Comparison of ENCODE assay signal across 25 mouse cellular contexts in genomic region chr6:48860851-48861250, GRCm38 (mm10). TPM values are rescaled to one million over a fixed set of nuclear protein-coding genes. Genes with fewer than 3 reads are reported as not detected.
A peak's percentile ranks its signal among the peaks of the same experiment; 100 is the strongest.
DNase-seq lines count a peak whose midpoint lies in the region; ATAC-seq and TF ChIP-seq lines count a peak whose summit lies in the region.
"Had no signal": no experiment of that assay in that cellular context is flagged by ENCODE, and none has a peak within 500 bp of the region (broad histone marks: within the 10 kb centered on the region; RNA-seq: fewer than 3 reads in every experiment).

No protein-coding gene starts in this region.

- H3K27ac ChIP-seq in heart, embryonic 12.5 days (ENCODE audit: poor library complexity, severe bottlenecking), result no peak overlapping the region
- peak overlapping the region; percentile 64; the same call in 1 of the 2 replicates for H3K27ac ChIP-seq in kidney, postnatal 0 days
- 0 out of 2 replicates have a peak overlapping the region, but pooled peaks have one; percentile 69 for H3K27ac ChIP-seq in midbrain, embryonic 10.5 days (replicated peaks)
- H3K27ac ChIP-seq in midbrain, embryonic 15.5 days, result no peak overlapping the region
- H3K27ac ChIP-seq in small intestine, adult 2 months (ENCODE audit: insufficient read depth, low read depth, low read length), result peak overlapping the region; percentile 30; the same call in 1 of the 2 replicates
- H3K27ac ChIP-seq: embryonic facial prominence, embryonic 13.5 days; forebrain, embryonic 10.5 days; forebrain, embryonic 15.5 days; hindbrain, embryonic 14.5 days; limb, embryonic 12.5 days; liver, embryonic 12.5 days; neural tube, embryonic 15.5 days; stomach, embryonic 15.5 days had no signal

- H3K9me3 ChIP-seq in heart, embryonic 12.5 days (replicated peaks), result no peaks in the 10 kb centered on the region
- no peaks in the 10 kb centered on the region for H3K9me3 ChIP-seq in kidney, postnatal 0 days (replicated peaks; ENCODE audit: low read length)
- no peaks in the 10 kb centered on the region for H3K9me3 ChIP-seq in midbrain, embryonic 10.5 days (replicated peaks)
- H3K9me3 ChIP-seq in midbrain, embryonic 15.5 days, result no peaks in the 10 kb centered on the region
- H3K9me3 ChIP-seq: embryonic facial prominence, embryonic 13.5 days; forebrain, embryonic 10.5 days; forebrain, embryonic 15.5 days; limb, embryonic 12.5 days; liver, embryonic 12.5 days; neural tube, embryonic 15.5 days; stomach, embryonic 15.5 days had no signal

- H3K4me3 ChIP-seq in heart, embryonic 12.5 days, result no peak overlapping the region
- no peak overlapping the region for H3K4me3 ChIP-seq in kidney, postnatal 0 days (replicated peaks; ENCODE audit: low read depth, low read length)
- H3K4me3 ChIP-seq in midbrain, embryonic 10.5 days, result no peak overlapping the region
- H3K4me3 ChIP-seq in midbrain, embryonic 15.5 days, result no peak overlapping the region
- H3K4me3 ChIP-seq in small intestine, adult 2 months (ENCODE audit: low read depth, low read length), result no peak overlapping the region
- H3K4me3 ChIP-seq: forebrain, embryonic 15.5 days; neural tube, embryonic 15.5 days had no signal

- TF ChIP-seq POLR2A in small intestine, adult 2 months (IDR thresholded peaks at IDR 0.05; ENCODE audit: low read depth, low read length), result no peak

- peaks cover 7% of the 10 kb centered on the region; the same call in 1 of the 2 replicates for H3K4me1 ChIP-seq in heart, embryonic 12.5 days (replicated peaks)
- peaks cover 9% of the 10 kb centered on the region; the same call in 1 of the 2 replicates for H3K4me1 ChIP-seq in kidney, postnatal 0 days (replicated peaks; ENCODE audit: insufficient read depth, low read length)
- peaks cover 23% of the 10 kb centered on the region for H3K4me1 ChIP-seq in midbrain, embryonic 10.5 days
- 0 out of 2 replicates have a peak, but pooled peaks cover under 1% of the 10 kb centered on the region for H3K4me1 ChIP-seq in midbrain, embryonic 15.5 days
- peaks cover 18% of the 10 kb centered on the region for H3K4me1 ChIP-seq in small intestine, adult 2 months (ENCODE audit: control insufficient read depth, insufficient read depth, insufficient read length, low read length)
- H3K4me1 ChIP-seq: forebrain, embryonic 15.5 days; liver, embryonic 12.5 days; neural tube, embryonic 15.5 days had no signal

- ATAC-seq in heart, embryonic 12.5 days (ENCODE audit: insufficient number of reproducible peaks, low FRiP score), result no peak
- ATAC-seq in kidney, postnatal 0 days (replicated peaks; ENCODE audit: low FRiP score, low read depth), result no peak
- ATAC-seq in midbrain, embryonic 15.5 days (replicated peaks), result no peak

- 81% methylated on average over 1 of the region's 1 CpGs for WGBS in heart, embryonic 12.5 days
- WGBS in kidney, postnatal 0 days, result 80% methylated on average over 1 of the region's 1 CpGs
- 92% methylated on average over 1 of the region's 1 CpGs for WGBS in midbrain, embryonic 10.5 days
- 87% methylated on average over 1 of the region's 1 CpGs for whole genome bisulfite sequencing in midbrain, embryonic 15.5 days
- WGBS in small intestine, adult 2 months, result 97% methylated on average over 1 of the region's 1 CpGs

- intact Hi-C loops in heart, postnatal 25 days (cut with DNase I), result no loop called here

- H3K27me3 ChIP-seq in heart, embryonic 12.5 days (replicated peaks), result no peaks in the 10 kb centered on the region
- no peaks in the 10 kb centered on the region for H3K27me3 ChIP-seq in kidney, postnatal 0 days (ENCODE audit: insufficient read depth, low read length)
- peaks cover 9% of the 10 kb centered on the region; the same call in 1 of the 2 replicates for H3K27me3 ChIP-seq in midbrain, embryonic 10.5 days (ENCODE audit: low read depth, poor library complexity, severe bottlenecking)
- no peaks in the 10 kb centered on the region for H3K27me3 ChIP-seq in midbrain, embryonic 15.5 days (replicated peaks)
- H3K27me3 ChIP-seq in small intestine, adult 2 months (ENCODE audit: control insufficient read depth, insufficient read depth, low read length), result no peaks in the 10 kb centered on the region
- H3K27me3 ChIP-seq: embryonic facial prominence, embryonic 13.5 days; limb, embryonic 12.5 days; liver, embryonic 12.5 days; Patski; stomach, embryonic 15.5 days had no signal

- TF ChIP-seq CTCF in kidney, postnatal 0 days (IDR thresholded peaks at IDR 0.05; ENCODE audit: low read depth), result no peak
- no peak for TF ChIP-seq CTCF in small intestine, adult 2 months (IDR thresholded peaks at IDR 0.05; ENCODE audit: extremely low read depth, insufficient read length, insufficient replicate concordance, low read depth, low read length)

- no peak overlapping the region for H3K9ac ChIP-seq in heart, embryonic 12.5 days
- H3K9ac ChIP-seq in kidney, postnatal 0 days (ENCODE audit: low read depth, low read length), result no peak overlapping the region
- no peak overlapping the region for H3K9ac ChIP-seq in midbrain, embryonic 15.5 days
- H3K9ac ChIP-seq: forebrain, embryonic 15.5 days; hindbrain, embryonic 14.5 days; limb, embryonic 12.5 days; liver, embryonic 12.5 days; neural tube, embryonic 15.5 days; stomach, embryonic 15.5 days had no signal

- H3K4me2 ChIP-seq in heart, embryonic 12.5 days, result peak overlapping the region; percentile 68
- H3K4me2 ChIP-seq in kidney, postnatal 0 days (ENCODE audit: low read length), result no peak overlapping the region
- no peak overlapping the region for H3K4me2 ChIP-seq in midbrain, embryonic 15.5 days

- no peaks in the 10 kb centered on the region for H3K36me3 ChIP-seq in heart, embryonic 12.5 days
- no peaks in the 10 kb centered on the region for H3K36me3 ChIP-seq in kidney, postnatal 0 days (ENCODE audit: insufficient read depth, low read length)
- no peaks in the 10 kb centered on the region for H3K36me3 ChIP-seq in midbrain, embryonic 10.5 days
- no peaks in the 10 kb centered on the region for H3K36me3 ChIP-seq in midbrain, embryonic 15.5 days (replicated peaks)
- no peaks in the 10 kb centered on the region for H3K36me3 ChIP-seq in small intestine, adult 2 months (ENCODE audit: control insufficient read depth, insufficient read depth, low read length)
- H3K36me3 ChIP-seq: embryonic facial prominence, embryonic 13.5 days; forebrain, embryonic 10.5 days; forebrain, embryonic 15.5 days; limb, embryonic 12.5 days; liver, embryonic 12.5 days; neural tube, embryonic 15.5 days; stomach, embryonic 15.5 days had no signal

- DNase-seq in heart, postnatal 25 days (ENCODE audit: low spot score), result no peak
- DNase-seq in kidney, postnatal 0 days (ENCODE audit: low spot score), result no peak
- DNase-seq in kidney, postnatal 14 days, result no peak
- DNase-seq in midbrain, embryonic 10.5 days (ENCODE audit: low spot score), result no peak
- DNase-seq: gastrocnemius, postnatal 25 days had no signal

RNA-seq across cellular contexts. Expression of gene Aoc1, which starts 11.8 kb away (rescaled TPM):
- not detected in 2 replicates for polyA plus RNA-seq in heart, embryonic 12.5 days (2016; fragmentation: Nextera tagmentation; extraction: Ambion mirVana)
- total RNA-seq in heart, postnatal 25 days (2021), result not detected
- 9.9 and 11.0 TPM in 2 replicates for polyA plus RNA-seq in kidney, postnatal 0 days (2015; fragmentation: Nextera tagmentation; extraction: Ambion mirVana)
- polyA plus RNA-seq in midbrain, embryonic 10.5 days (2016; fragmentation: Nextera tagmentation; extraction: Ambion mirVana), result not detected in 2 replicates
- polyA plus RNA-seq in midbrain, embryonic 15.5 days (2015; fragmentation: Nextera tagmentation; extraction: Ambion mirVana), result not detected in 2 replicates
- polyA plus RNA-seq in small intestine, adult 2 months (2012; rRNA removed), result 85.5 and 894 TPM in 2 replicates
- total RNA-seq: adrenal gland, postnatal 10 days; gastrocnemius, adult 18-20 months; gastrocnemius, postnatal 25 days; heart, adult 18-20 months; hematopoietic stem cell, adult 5-6 weeks; layer of hippocampus, postnatal 10 days; left cerebral cortex, adult 18-20 months; left cerebral cortex, postnatal 14 days; MEL had no signal
- polyA plus RNA-seq: embryonic facial prominence, embryonic 13.5 days; forebrain, embryonic 15.5 days; hindbrain, embryonic 14.5 days; limb, embryonic 12.5 days; liver, embryonic 12.5 days; neural tube, embryonic 15.5 days had no signal

RNA-seq across cellular contexts. Expression of gene Tmem176b, which starts 19.6 kb away (rescaled TPM):
- polyA plus RNA-seq in heart, embryonic 12.5 days (2016; fragmentation: Nextera tagmentation; extraction: Ambion mirVana), result 226 and 236 TPM in 2 replicates
- total RNA-seq in heart, postnatal 25 days (2021), result 10 to 100 TPM; 52.5 to 54.8 TPM
- polyA plus RNA-seq in kidney, postnatal 0 days (2015; fragmentation: Nextera tagmentation; extraction: Ambion mirVana), result 669 and 685 TPM in 2 replicates
- polyA plus RNA-seq in midbrain, embryonic 10.5 days (2016; fragmentation: Nextera tagmentation; extraction: Ambion mirVana), result 24.0 and 46.1 TPM in 2 replicates
- polyA plus RNA-seq in midbrain, embryonic 15.5 days (2015; fragmentation: Nextera tagmentation; extraction: Ambion mirVana), result 110 and 122 TPM in 2 replicates
- 118 and 211 TPM in 2 replicates for polyA plus RNA-seq in small intestine, adult 2 months (2012; rRNA removed)

RNA-seq across cellular contexts. Expression of gene Tmem176a, which starts 20.1 kb away (rescaled TPM):
- 80.3 and 81.7 TPM in 2 replicates for polyA plus RNA-seq in heart, embryonic 12.5 days (2016; fragmentation: Nextera tagmentation; extraction: Ambion mirVana)
- total RNA-seq in heart, postnatal 25 days (2021), result 10 to 100 TPM; 16.6 to 20.0 TPM
- polyA plus RNA-seq in kidney, postnatal 0 days (2015; fragmentation: Nextera tagmentation; extraction: Ambion mirVana), result 315 and 333 TPM in 2 replicates
- polyA plus RNA-seq in midbrain, embryonic 10.5 days (2016; fragmentation: Nextera tagmentation; extraction: Ambion mirVana), result 10.9 and 14.4 TPM in 2 replicates
- 15.0 and 16.1 TPM in 2 replicates for polyA plus RNA-seq in midbrain, embryonic 15.5 days (2015; fragmentation: Nextera tagmentation; extraction: Ambion mirVana)
- polyA plus RNA-seq in small intestine, adult 2 months (2012; rRNA removed), result 52.3 and 84.3 TPM in 2 replicates

Comparison
In these comparisons a context has a peak if more than half of its experiments do, and no peak if none do; other contexts are left out.
1. H3K27ac ChIP-seq: peak in kidney, postnatal 0 days (single experiment), midbrain, embryonic 10.5 days (single experiment) and small intestine, adult 2 months (single experiment); none in heart, embryonic 12.5 days (single experiment) and midbrain, embryonic 15.5 days (single experiment).